Mouse (Mus musculus): Measurements from ENCODE around the gene Sorcs3.

The Sorcs3 gene

DNA sequence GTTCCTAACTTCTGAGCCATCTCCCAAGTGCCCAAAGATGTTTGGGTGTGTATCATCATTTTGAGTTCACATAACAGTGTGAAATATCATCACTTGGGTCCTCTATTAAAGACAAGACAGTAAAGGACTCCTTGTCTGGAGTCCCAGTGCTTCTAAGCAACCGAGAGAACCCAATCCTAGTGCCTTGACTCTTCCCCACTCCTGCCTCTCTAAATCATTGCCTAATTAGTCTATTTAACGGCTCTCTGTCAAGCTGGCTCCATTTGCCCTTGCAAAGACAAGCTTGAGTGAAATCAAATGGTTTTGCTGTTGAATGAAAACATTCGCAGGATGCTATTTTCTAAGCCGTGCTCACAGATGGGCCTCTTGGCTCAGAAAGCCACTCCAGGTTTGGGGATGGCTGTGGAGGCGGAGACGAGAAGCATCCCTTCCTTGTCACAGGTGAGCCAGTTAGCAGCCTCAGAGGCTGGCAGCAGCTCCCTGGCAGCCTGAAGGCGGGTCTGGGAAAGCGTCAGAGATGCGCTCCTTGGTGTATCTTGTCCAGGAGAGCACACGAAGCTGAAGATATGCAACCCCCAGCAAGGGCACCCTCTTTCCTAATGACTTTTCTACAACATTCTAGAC, 79.9 kb downstream of the Sorcs3 start:
- no peak for DNase-seq (ENCODE audit: low spot score)

DNA sequence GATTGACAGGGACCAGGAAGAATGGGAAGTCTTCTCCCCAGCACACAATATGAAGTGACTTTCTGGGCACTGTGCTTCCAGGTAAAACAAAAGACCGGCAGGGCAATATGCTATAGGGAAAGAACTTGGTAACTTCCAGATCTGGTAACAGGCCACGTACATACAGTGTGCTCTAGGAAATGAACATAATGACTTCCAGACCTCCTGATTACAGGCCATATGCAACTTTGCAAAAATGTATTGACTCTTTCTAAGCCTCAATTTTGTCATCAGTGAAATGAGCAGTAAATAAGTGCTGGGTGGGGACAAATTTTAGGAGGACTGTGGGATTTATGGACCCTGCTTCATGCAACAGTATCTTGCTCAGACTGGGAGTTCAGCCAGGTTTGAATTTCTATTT, 88.4 kb downstream of the Sorcs3 start:
- DNase-seq (ENCODE audit: low spot score) = no peak

DNA sequence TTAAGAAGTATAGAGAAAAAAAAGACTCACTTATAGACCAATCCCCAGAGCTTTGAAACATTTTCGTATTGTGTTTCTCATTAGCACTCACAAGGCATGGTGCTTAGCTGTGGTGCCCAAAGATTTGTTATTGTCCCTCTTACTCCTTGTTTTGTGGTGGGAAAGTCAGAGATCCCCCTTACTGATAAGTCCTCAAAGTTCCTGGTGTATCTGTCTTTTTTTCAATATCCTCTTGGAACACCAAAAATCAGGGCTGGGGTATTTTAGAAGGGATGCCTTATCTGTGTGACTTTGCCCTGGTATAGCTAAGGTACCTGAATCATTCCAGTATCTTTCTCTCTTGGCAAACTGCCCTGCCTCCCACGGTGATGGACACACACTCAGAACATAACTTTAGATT, 92.6 kb downstream of the Sorcs3 start:
- DNase-seq (ENCODE audit: low spot score) = no peak

DNA sequence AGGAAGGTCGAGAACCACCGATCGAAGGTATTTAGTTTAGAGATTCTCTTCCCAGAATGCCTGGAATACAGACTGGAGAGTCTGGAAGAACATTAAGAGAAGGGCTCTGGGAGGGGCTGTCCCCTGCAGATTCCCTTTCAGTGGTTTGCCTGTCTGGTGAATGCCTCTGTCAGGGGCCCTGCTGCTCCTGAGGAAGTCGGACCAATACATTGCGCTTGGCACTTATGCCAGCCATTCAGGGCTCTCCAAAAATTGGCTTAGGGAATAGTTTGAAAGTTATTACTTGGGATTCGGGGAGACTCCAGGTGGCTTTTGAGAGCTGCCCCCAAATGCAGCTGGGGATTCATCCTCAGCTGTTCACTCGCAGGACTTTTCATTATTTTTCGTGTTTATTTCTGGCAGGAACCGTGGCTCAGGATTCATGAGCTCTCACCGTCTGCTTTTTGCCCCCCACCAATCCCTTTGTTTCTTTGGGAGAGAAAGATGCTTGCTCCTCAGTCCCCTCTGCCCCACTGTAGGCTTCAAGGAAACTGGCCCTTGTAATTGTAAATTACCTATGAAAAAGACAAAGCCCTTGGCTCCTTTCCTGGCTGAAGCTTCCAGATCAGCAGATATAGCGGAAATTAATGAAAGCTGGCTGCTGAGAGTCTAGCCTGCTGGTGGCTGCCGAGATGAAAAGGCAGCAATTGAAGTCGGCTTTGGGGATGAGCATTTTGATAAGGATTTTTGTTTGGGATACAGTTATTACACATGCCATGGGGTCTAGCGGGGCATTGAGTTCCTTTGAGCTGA, 94.8 kb downstream of the Sorcs3 start:
- no peak for DNase-seq (ENCODE audit: low spot score)

DNA sequence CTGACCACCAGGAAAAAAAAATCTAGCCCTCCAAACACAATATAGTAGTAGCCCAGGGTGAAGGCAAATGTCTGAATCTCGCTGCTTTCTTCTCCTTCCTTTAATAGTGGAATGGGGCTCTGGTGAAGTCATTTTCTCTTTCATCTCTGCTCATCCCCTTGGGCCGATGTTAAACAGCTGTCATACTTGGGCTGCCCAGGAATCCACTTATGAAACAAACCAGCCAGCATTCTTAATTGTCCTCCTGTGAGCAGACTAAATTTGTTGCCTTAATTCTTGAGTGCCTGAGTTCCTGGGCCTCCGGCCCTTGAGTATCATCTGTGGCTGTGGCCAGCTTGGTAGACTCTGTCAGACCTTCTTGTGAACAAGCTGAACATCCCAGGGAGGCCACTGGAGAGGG, 95.5 kb downstream of the Sorcs3 start:
- DNase-seq (ENCODE audit: low spot score) = no peak

DNA sequence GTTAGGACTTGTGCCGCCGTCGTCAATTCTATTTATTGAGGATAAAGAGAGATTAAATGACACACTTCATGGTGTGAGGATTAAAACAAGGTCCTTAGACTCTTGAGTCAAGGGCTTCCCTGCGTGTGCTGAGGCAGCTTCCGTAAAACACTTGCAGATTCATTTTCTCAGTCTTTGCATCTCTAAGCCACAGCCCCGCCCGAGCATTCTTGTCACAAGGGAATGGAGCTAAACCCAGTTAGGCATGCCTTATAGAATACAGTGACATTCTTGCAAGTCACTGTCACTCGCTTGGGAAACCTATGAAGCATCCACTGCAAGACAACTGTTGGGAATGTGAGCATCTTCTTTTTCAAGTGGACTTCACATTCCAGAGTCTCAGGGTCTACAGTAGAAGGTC, 102.5 kb downstream of the Sorcs3 start:
- no peak for DNase-seq (ENCODE audit: low spot score)

DNA sequence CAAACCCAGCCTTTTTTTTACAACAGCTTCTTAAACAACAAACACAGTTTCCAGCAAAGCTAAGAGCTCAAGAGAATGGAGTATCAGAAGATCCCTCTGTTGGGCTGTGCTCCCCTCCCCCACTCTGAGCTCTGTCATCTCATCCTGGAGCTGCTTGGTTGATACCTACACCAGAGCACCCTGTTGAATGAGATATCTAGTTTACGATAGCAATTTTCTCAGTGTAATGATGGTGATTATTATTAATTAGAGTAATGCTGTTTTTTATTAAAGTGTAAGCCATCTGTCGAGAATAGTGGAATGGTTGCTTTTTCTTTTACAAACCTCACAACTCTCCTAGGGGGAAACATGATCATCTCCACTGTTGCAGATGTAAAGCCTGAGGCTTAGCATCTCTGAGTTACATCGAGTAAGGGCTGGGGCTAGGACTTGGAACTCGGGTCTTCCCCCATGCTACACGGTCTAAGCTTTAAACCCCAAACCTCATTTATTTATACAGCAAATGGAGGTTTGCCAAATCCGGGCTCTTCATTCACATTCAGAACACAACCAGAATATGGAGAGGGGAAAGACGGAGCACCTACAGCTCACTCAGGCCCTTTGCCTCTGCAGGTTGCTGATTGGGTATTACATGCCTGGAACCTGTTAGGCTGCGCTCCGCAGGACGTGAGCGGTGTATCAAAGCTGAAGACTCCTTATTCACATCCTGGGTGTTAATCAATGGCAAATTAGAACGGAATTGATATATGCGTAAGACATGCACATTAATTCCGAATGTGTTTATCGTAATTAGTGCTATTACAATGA, 103.9 kb downstream of the Sorcs3 start:
- no peak for DNase-seq (ENCODE audit: low spot score)

DNA sequence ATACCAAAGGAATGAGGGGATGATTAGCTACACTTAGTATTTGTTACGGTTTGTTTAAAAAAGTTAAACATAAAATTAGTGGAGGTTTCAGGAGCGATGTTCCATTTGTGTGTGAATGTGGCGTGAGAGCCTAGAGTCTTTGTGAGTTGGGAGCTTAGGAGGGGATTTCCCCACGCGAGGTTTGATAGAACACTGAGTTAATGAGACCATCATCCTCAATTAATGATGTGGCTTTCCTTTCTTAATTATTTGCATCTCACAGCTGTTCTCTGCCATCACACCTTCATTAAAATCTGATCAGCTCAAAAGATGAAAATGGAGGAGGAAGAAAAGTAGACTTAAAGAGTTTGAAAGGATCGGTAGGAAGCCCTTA, 104.5 kb downstream of the Sorcs3 start:
- DNase-seq (ENCODE audit: low spot score) = no peak

DNA sequence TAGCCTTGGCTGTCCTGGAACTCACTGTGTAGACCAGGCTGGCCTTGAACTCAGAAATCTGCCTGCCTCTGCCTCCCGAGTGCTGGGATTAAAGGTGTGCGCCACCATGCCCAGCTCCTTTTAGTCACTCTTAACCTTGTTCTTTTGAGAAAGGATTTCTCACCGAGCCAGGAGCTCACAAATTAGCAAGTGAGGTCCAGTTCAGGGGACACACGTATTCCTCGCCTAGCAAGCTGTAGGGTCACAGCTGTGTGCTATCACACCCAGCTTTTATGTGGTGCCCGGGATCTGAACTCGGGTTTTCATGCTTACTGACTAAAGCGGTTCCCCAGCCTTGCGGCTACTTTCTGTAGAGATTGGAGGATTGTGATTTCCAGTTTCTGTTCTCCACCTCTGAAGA, 108.0 kb downstream of the Sorcs3 start:
- DNase-seq (ENCODE audit: low spot score) = no peak

DNA sequence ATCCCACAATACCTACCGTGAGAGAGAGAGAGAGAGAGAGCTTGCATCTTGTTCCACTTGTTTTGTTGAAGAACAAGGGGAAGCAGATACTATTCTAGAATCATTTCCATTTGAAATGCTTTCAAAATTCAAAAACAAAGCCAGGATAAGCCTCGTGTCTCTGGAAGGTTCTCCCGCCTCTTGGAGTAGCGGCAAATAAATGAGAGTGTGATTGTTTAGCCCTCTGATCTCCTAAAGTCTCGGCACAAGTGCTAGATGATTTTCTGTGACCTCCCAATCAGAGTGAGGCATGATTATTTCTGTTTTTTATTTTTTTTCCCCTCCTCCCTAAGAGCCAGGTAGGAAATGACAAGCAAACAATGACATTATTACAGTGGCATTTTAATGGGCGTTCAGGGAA, 121.3 kb downstream of the Sorcs3 start:
- no peak for DNase-seq (ENCODE audit: low spot score)

DNA sequence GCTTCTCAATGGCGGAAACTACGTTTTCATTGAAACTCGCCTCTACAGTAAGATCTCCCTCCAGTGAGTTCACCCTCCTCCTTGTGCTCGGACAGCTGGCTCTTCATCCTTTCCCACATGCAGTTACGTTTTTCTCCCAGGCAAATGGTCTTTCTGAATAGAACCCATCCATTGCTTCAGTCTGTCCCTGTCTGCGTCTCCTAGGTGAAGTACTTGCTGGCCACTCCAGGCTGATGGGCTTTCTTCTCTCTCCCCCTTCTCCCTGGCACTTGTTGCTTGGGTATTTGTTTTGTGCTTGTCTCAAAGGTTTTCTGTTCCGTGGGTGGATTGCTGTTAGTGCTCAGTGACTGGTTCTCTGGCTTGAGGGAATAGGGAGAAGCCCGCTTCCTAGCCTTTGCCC, 122.3 kb downstream of the Sorcs3 start:
- DNase-seq (ENCODE audit: low spot score) = no peak

DNA sequence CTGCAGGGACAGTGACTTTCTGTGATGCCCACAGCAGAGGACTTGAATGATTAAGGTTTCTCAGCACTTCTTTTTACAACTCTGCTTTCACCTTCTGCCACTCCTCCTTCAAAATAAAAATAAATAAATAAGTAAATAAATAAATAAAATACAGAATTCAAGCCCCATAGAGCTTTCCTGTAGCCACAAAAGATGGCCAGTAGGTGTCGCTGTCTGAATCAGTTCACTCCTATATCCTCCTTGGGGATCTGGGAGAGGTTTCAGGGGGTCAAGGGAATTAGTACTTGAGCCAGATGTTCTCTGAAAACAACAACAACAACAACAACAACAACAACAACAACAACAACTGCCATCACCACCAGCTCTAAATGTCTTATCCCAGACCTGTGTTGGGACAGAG, 125.8 kb downstream of the Sorcs3 start:
- peak; percentile 3 for DNase-seq (ENCODE audit: low spot score)

DNA sequence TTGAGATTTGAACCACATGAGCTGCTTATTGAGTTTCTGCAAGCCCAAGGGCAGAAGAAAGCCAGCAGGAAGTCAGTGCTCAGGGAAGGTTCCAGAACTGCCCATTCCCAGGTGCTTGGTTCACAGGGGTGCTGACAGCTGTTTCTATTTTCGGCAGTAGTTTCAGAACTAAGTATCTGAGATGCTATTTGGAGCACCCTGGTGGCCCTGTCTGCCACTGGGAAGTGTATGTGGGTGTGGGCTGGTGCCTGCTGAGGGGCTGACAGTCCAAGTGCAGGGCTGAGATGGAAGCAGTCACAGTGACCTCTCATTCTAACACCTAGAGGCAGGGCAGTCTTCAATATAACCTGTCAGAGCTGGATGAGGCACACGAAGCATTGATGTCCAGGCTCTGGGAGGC, 127.3 kb downstream of the Sorcs3 start:
- DNase-seq (ENCODE audit: low spot score) = no peak

DNA sequence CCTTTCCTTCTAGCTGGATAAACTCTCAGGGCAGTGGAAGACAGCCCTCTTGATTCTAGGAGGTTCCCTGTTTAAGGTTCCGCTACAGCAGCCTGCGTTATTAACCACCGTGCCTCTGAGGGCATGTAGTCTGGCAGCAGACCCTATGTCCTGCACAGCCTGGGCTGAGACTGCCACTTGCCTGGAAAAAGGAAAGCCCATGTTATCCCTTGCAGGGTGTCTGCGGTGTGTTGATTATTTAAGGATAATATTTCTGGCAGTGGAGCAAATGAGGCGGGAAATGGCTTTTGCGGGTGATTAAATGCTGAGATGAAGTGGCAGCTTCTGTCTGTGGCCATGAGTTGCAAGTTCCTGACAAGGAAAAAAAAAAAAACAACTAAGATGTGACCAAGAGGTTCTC, 131.6 kb downstream of the Sorcs3 start:
- DNase-seq (ENCODE audit: low spot score) = no peak

DNA sequence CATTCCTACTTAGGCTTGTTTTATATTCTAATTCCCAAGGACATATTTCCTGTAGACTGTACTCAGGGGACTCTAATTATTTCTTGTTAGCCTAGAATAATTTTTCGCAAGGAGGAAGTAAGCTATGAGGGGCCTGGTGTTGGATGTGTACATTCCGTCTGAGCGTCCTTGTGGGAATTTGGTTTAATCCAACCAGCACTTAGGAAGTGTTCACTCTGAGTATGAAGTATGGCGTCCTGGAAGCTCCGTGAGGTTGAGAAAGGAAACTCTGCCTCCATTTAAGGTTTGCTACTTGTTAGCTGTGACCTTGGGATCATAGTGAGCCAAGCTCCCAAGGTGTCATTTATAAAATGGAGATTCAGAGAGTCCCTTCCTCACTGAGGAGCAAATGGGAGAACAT, 132.3 kb downstream of the Sorcs3 start:
- DNase-seq (ENCODE audit: low spot score) = no peak

DNA sequence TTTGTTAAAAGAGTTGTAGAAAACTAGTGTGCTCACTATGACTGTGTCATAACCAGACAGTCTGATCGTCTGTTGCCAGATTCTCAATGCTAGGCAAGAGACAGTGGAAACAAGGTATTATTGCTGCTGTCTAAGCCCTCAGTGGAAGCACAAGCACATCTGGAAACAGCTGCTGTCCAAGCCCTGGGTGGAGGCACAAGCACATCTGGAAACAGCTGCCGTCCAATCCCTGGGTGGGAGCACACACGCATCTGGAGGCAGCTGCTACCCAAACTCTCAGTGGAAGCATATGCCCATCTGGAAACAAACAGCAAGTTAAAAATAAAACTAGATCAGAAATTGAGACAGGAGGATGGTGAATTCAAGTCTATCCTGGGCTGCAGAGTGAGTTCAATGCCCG, 136.9 kb downstream of the Sorcs3 start:
- no peak for DNase-seq (ENCODE audit: low spot score)

DNA sequence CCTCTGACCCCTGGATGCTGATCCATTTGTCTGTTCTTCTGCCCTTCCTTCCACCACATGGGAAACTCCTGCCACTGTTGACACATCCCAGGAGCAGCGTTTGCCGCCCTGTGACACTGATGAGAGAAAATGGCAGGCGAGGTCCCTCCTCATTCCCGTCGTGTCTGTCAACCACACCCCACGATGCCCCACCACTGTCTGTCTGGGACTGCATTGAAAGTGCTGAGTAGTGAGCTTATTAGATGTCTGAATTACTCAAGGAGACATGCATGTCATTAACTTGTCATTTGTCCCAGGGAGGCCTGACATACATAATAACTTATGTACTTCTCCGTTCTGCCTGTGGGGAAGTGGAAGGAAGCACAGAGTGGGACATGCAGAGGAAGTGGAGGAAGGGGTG, 137.6 kb downstream of the Sorcs3 start:
- no peak for DNase-seq (ENCODE audit: low spot score)

DNA sequence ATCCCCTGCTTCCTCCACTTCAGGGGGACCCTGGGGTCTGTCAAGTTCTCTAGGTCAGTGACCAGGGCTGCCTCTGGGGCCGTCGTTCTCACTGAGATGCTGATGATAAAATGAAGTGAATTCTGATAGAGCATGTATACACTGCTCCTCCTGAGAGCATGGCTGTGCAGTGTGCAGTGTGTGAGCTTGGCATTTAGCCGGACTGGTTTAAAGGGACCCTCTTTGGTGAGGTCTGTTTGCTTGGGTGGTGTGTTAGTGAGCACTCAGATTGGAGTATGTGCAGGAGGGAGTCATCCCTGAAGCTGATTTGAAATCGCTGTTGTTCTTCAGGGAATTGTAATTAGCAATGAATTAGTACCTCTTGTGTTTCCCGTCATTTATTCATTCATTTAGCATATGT, 141.3 kb downstream of the Sorcs3 start:
- no peak for DNase-seq (ENCODE audit: low spot score)

DNA sequence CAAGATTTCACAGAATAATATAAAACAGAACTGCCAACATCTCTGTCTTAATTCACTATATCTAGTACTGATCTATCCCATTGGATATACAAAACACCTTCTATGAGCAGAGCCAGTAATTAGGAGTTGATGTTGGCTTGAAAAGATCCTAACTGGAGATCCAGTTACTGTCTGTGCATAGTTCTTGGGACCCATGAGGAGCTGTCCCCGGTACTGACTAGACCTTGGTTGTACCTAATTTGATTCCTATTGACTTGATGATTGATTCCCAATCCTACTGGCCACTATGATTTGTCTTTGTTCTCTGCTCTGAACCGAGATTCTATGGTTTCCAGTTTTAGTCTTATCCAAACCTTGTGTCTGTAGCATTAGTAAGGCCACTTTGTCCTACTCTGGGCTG, 151.0 kb downstream of the Sorcs3 start:
- DNase-seq (ENCODE audit: low spot score) = no peak

DNA sequence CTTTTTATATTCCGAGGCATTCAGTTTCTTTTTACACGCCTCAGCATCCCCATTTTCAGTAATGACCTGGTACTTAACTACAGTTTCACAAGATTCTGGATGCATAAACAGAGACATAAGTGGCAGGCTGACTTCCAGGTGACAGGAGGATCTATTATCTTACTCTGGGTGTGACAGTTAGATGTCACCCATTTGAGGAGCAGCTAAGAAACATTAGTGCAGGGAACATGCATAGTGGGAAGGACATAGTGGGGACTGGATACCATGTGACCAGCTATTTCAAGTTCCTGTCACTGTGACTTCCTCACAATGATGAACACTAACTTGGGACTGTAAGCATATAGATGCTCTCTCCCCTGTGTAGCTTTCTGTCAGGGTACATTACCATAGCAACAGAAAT, 156.3 kb downstream of the Sorcs3 start:
- no peak for DNase-seq (ENCODE audit: low spot score)

DNA sequence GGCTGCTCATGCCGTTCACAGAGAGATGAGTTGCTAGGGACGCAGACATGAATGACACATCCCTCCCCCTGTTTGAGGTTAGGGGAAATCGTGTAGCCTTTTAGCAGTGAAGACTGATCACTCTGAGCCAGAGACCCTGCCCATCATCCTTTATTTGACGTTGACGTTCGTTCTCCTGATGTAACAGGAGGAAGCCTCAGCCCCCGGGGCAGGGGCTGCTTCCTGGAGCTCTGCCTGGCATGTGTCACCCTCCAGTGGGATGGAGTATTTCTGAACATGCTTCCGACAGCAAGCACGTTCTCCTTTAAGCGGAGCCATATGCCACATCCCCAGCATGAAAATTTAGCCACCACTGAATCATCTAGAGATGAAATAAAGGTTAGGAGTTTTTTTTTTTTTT, 162.2 kb downstream of the Sorcs3 start:
- DNase-seq (ENCODE audit: low spot score) = no peak

DNA sequence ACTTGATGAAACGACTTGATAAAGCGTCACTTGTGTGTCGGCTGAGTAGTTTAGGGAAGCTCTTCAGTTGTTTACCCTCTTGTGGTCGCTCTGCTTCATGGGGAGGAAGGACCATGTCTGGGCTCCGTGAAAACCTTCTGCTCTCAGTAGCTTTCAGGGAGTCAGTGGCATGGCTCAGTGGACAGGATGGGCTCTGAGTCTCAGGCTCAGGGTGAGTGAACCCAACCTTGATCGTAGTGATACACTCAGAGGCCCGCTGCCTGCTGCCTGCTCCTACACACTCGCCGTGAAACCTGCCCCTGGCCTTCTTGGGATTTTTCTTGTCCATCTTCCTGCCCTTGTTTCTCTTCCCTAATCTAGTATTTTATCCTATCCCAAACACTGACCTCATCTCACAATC, 166.0 kb downstream of the Sorcs3 start:
- DNase-seq (ENCODE audit: low spot score) = no peak

DNA sequence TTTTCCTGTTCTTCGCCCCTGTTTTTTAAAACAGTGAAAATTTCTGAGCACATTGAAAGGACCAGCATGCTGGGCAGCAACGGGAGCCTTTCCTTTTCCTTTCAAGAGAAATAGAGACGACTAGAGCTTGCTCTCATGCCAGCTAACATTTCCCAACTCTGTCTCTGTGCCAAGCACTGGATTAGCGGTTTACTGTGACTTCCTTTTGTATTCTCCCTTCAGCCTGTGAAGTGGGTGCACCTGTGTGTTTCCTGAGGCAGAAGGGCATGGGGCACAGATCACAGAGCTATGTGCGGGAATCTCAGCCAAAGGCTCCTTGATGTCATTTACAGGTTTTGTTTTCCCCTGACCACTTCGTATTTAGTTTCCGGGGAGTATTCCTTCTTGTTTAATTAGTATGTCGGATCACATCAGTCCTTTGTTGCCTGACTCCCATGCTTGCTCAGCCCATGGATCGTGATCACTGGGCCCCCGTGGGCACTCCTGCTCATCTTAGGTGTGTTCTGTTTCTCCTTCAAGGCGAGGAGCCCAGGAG, 172.2 kb downstream of the Sorcs3 start:
- DNase-seq (ENCODE audit: low spot score) = no peak

All from urinary bladder, postnatal 14 days (tissue).